Mouse (Mus musculus): ENCODE results near the gene Thsd4. TPM values are rescaled to one million over a fixed set of nuclear protein-coding genes. Genes with fewer than 3 reads are reported as not detected.

Thsd4 gene
- polyA plus RNA-seq, 1 experiment from 2014 or later, result 5.0 TPM

GRCm38 (mm10) chr9:60546169-60546568, 24.3 kb upstream of the Thsd4 start:
- Histone ChIP-seq H3K27ac (ENCODE audit: low read length) (no peak overlapping the region), H3K9ac (replicated peaks; ENCODE audit: low read depth, low read length) (no peak overlapping the region), H3K36me3 (ENCODE audit: control insufficient read depth, insufficient read depth) (no peaks in the 10 kb centered on the region), H3K4me3 (replicated peaks; ENCODE audit: low read length) (no peak overlapping the region), H3K4me2 (ENCODE audit: low read length) (no peak overlapping the region), H3K4me1 (replicated peaks; ENCODE audit: control insufficient read depth, insufficient read depth, low read length) (no peaks in the 10 kb centered on the region), H3K27me3 (replicated peaks; ENCODE audit: control insufficient read depth, insufficient read depth, low read length) (no peaks in the 10 kb centered on the region), H3K9me3 (ENCODE audit: control insufficient read depth, low read length) (no peaks in the 10 kb centered on the region)
- ATAC-seq, result no peak
- 100% methylated on average over 2 of the region's 2 CpGs for WGBS

GRCm38 (mm10) chr9:60545361-60546096, 23.7 kb upstream of the Thsd4 start:
- no peak overlapping the region for H3K4me3 ChIP-seq (replicated peaks; ENCODE audit: low read length)
- H3K4me1 ChIP-seq (replicated peaks; ENCODE audit: control insufficient read depth, insufficient read depth, low read length), result no peaks in the 10 kb centered on the region
- H3K4me2 ChIP-seq (ENCODE audit: low read length), result no peak overlapping the region
- H3K27ac ChIP-seq (ENCODE audit: low read length), result no peak overlapping the region
- no peak overlapping the region for H3K9ac ChIP-seq (replicated peaks; ENCODE audit: low read depth, low read length)
- no peak for ATAC-seq
- WGBS, result 85% methylated on average over 13 of the region's 13 CpGs
- no peaks in the 10 kb centered on the region for H3K36me3 ChIP-seq (ENCODE audit: control insufficient read depth, insufficient read depth)
- H3K9me3 ChIP-seq (ENCODE audit: control insufficient read depth, low read length), result no peaks in the 10 kb centered on the region
- no peaks in the 10 kb centered on the region for H3K27me3 ChIP-seq (replicated peaks; ENCODE audit: control insufficient read depth, insufficient read depth, low read length)

GRCm38 (mm10) chr9:60543422-60544015, 21.7 kb upstream of the Thsd4 start:
- 87% methylated on average over 7 of the region's 7 CpGs for WGBS

GRCm38 (mm10) chr9:60530310-60530709, 8.5 kb upstream of the Thsd4 start:
- H3K4me3 ChIP-seq (replicated peaks; ENCODE audit: low read length), result no peak overlapping the region
- WGBS, result 88% methylated on average over 12 of the region's 12 CpGs
- H3K27me3 ChIP-seq (replicated peaks; ENCODE audit: control insufficient read depth, insufficient read depth, low read length), result no peaks in the 10 kb centered on the region
- no peaks in the 10 kb centered on the region for H3K36me3 ChIP-seq (ENCODE audit: control insufficient read depth, insufficient read depth)
- H3K4me1 ChIP-seq (replicated peaks; ENCODE audit: control insufficient read depth, insufficient read depth, low read length), result no peaks in the 10 kb centered on the region
- no peak for ATAC-seq
- H3K27ac ChIP-seq (ENCODE audit: low read length), result no peak overlapping the region
- no peak overlapping the region for H3K4me2 ChIP-seq (ENCODE audit: low read length)
- H3K9ac ChIP-seq (replicated peaks; ENCODE audit: low read depth, low read length), result no peak overlapping the region
- no peaks in the 10 kb centered on the region for H3K9me3 ChIP-seq (ENCODE audit: control insufficient read depth, low read length)

More at GRCm38 (mm10) chr9:60543422-60544015, 21.7 kb upstream of the Thsd4 start:
- H3K4me3 ChIP-seq (replicated peaks; ENCODE audit: low read length), result no peak overlapping the region
- no peak for ATAC-seq
- H3K9ac ChIP-seq (replicated peaks; ENCODE audit: low read depth, low read length), result no peak overlapping the region
- no peak overlapping the region for H3K4me2 ChIP-seq (ENCODE audit: low read length)
- H3K9me3 ChIP-seq (ENCODE audit: control insufficient read depth, low read length), result no peaks in the 10 kb centered on the region
- no peaks in the 10 kb centered on the region for H3K4me1 ChIP-seq (replicated peaks; ENCODE audit: control insufficient read depth, insufficient read depth, low read length)
- no peaks in the 10 kb centered on the region for H3K27me3 ChIP-seq (replicated peaks; ENCODE audit: control insufficient read depth, insufficient read depth, low read length)
- H3K36me3 ChIP-seq (ENCODE audit: control insufficient read depth, insufficient read depth), result no peaks in the 10 kb centered on the region
- H3K27ac ChIP-seq (ENCODE audit: low read length), result no peak overlapping the region

GRCm38 (mm10) chr9:60529348-60530243, 7.8 kb upstream of the Thsd4 start:
- H3K9me3 ChIP-seq (ENCODE audit: control insufficient read depth, low read length), result no peaks in the 10 kb centered on the region
- H3K4me3 ChIP-seq (replicated peaks; ENCODE audit: low read length), result no peak overlapping the region
- H3K27ac ChIP-seq (ENCODE audit: low read length), result no peak overlapping the region
- H3K4me1 ChIP-seq (replicated peaks; ENCODE audit: control insufficient read depth, insufficient read depth, low read length), result no peaks in the 10 kb centered on the region
- H3K27me3 ChIP-seq (replicated peaks; ENCODE audit: control insufficient read depth, insufficient read depth, low read length), result no peaks in the 10 kb centered on the region
- ATAC-seq, result no peak
- no peaks in the 10 kb centered on the region for H3K36me3 ChIP-seq (ENCODE audit: control insufficient read depth, insufficient read depth)
- WGBS, result 89% methylated on average over 10 of the region's 10 CpGs
- H3K4me2 ChIP-seq (ENCODE audit: low read length), result no peak overlapping the region
- no peak overlapping the region for H3K9ac ChIP-seq (replicated peaks; ENCODE audit: low read depth, low read length)

GRCm38 (mm10) chr9:60528269-60528668, 6.4 kb upstream of the Thsd4 start:
- no peaks in the 10 kb centered on the region for H3K9me3 ChIP-seq (ENCODE audit: control insufficient read depth, low read length)
- no peak overlapping the region for H3K27ac ChIP-seq (ENCODE audit: low read length)
- H3K4me1 ChIP-seq (replicated peaks; ENCODE audit: control insufficient read depth, insufficient read depth, low read length), result no peaks in the 10 kb centered on the region
- no peak for ATAC-seq
- H3K4me2 ChIP-seq (ENCODE audit: low read length), result no peak overlapping the region
- no peak overlapping the region for H3K9ac ChIP-seq (replicated peaks; ENCODE audit: low read depth, low read length)
- no peaks in the 10 kb centered on the region for H3K36me3 ChIP-seq (ENCODE audit: control insufficient read depth, insufficient read depth)
- H3K27me3 ChIP-seq (replicated peaks; ENCODE audit: control insufficient read depth, insufficient read depth, low read length), result no peaks in the 10 kb centered on the region
- no peak overlapping the region for H3K4me3 ChIP-seq (replicated peaks; ENCODE audit: low read length)
- WGBS, result 53% methylated on average over 3 of the region's 3 CpGs

- no peak overlapping the region for H3K27ac ChIP-seq (ENCODE audit: low read length)
- no peak overlapping the region for H3K9ac ChIP-seq (replicated peaks; ENCODE audit: low read depth, low read length)
- no peaks in the 10 kb centered on the region for H3K27me3 ChIP-seq (replicated peaks; ENCODE audit: control insufficient read depth, insufficient read depth, low read length)
- no peak overlapping the region for H3K4me3 ChIP-seq (replicated peaks; ENCODE audit: low read length)
- no peaks in the 10 kb centered on the region for H3K4me1 ChIP-seq (replicated peaks; ENCODE audit: control insufficient read depth, insufficient read depth, low read length)
- no peaks in the 10 kb centered on the region for H3K36me3 ChIP-seq (ENCODE audit: control insufficient read depth, insufficient read depth)
- 85% methylated on average over 2 of the region's 2 CpGs for WGBS
- no peaks in the 10 kb centered on the region for H3K9me3 ChIP-seq (ENCODE audit: control insufficient read depth, low read length)
- no peak for ATAC-seq
- no peak overlapping the region for H3K4me2 ChIP-seq (ENCODE audit: low read length)
These were observed 6.0 kb upstream of the Thsd4 start for GRCm38 (mm10) chr9:60527836-60528235.

GRCm38 (mm10) chr9:60527051-60527450, 5.2 kb upstream of the Thsd4 start:
- H3K36me3 ChIP-seq (ENCODE audit: control insufficient read depth, insufficient read depth), result no peaks in the 10 kb centered on the region
- no peak overlapping the region for H3K27ac ChIP-seq (ENCODE audit: low read length)
- ATAC-seq, result no peak
- no peaks in the 10 kb centered on the region for H3K9me3 ChIP-seq (ENCODE audit: control insufficient read depth, low read length)
- 84% methylated on average over 5 of the region's 5 CpGs for WGBS
- H3K4me3 ChIP-seq (replicated peaks; ENCODE audit: low read length), result no peak overlapping the region
- no peak overlapping the region for H3K4me2 ChIP-seq (ENCODE audit: low read length)
- no peak overlapping the region for H3K9ac ChIP-seq (replicated peaks; ENCODE audit: low read depth, low read length)
- no peaks in the 10 kb centered on the region for H3K4me1 ChIP-seq (replicated peaks; ENCODE audit: control insufficient read depth, insufficient read depth, low read length)
- peaks cover 1% of the 10 kb centered on the region; the same call in 1 of the 2 replicates for H3K27me3 ChIP-seq (replicated peaks; ENCODE audit: control insufficient read depth, insufficient read depth, low read length)

- H3K36me3 ChIP-seq (ENCODE audit: control insufficient read depth, insufficient read depth), result no peaks in the 10 kb centered on the region
- 86% methylated on average over 5 of the region's 5 CpGs for WGBS
- peaks cover 4% of the 10 kb centered on the region for H3K27me3 ChIP-seq (replicated peaks; ENCODE audit: control insufficient read depth, insufficient read depth, low read length)
- peaks cover 4% of the 10 kb centered on the region; the same call in 1 of the 2 replicates for H3K4me1 ChIP-seq (replicated peaks; ENCODE audit: control insufficient read depth, insufficient read depth, low read length)
- H3K4me2 ChIP-seq (ENCODE audit: low read length), result no peak overlapping the region
- no peaks in the 10 kb centered on the region for H3K9me3 ChIP-seq (ENCODE audit: control insufficient read depth, low read length)
- no peak overlapping the region for H3K9ac ChIP-seq (replicated peaks; ENCODE audit: low read depth, low read length)
- H3K4me3 ChIP-seq (replicated peaks; ENCODE audit: low read length), result no peak overlapping the region
- no peak for ATAC-seq
- H3K27ac ChIP-seq (ENCODE audit: low read length), result no peak overlapping the region
These were observed 4.3 kb upstream of the Thsd4 start for GRCm38 (mm10) chr9:60526195-60526594.
